Mouse (Mus musculus) forebrain, embryonic 16.5 days (tissue): ENCODE measurements around the gene Thada. TPM values are rescaled to one million over a fixed set of nuclear protein-coding genes. Genes with fewer than 3 reads are reported as not detected.
"Not testable (repeated sequence)": the region's sequence is repeated elsewhere in the genome, so short reads cannot be mapped to it uniquely, and the experiment has no call there.

Experiments used
- ATAC-seq: fragments of 200-750 bp; cut with Nextera tagmentation; 2 replicates; pipeline ENCODE4 v1.8.0; 2017; ENCODE audit warnings: mild to moderate bottlenecking, moderate library complexity
- H3K27ac ChIP-seq: fragments of 300-500 bp; sonication (generic); 2 replicates; pipeline ENCODE4 v1.5.1; 2014; ENCODE audit warnings: low read length, control low read depth
- H3K27me3 ChIP-seq: fragments of 300-500 bp; sonication (generic); replicated peaks from 2 replicates; pipeline ENCODE4 v1.6.1; 2014; ENCODE audit warnings: low read length; ENCODE audit not compliant: control insufficient read depth, insufficient read depth
- H3K36me3 ChIP-seq: fragments of 300-500 bp; sonication (generic); 2 replicates; pipeline ENCODE4 v1.6.1; 2014; ENCODE audit not compliant: control insufficient read depth, insufficient read depth
- H3K4me1 ChIP-seq: fragments of 300-500 bp; sonication (generic); replicated peaks from 2 replicates; pipeline ENCODE4 v1.6.1; 2014; ENCODE audit warnings: low read length; ENCODE audit not compliant: control insufficient read depth, insufficient read depth
- H3K4me2 ChIP-seq: fragments of 300-500 bp; sonication (generic); 2 replicates; pipeline ENCODE4 v1.6.1; 2014; ENCODE audit warnings: mild to moderate bottlenecking, low read length, control low read depth
- H3K4me3 ChIP-seq: fragments of 300-500 bp; sonication (generic); replicated peaks from 2 replicates; pipeline ENCODE4 v1.5.1; 2014; ENCODE audit warnings: mild to moderate bottlenecking, low read length, control low read depth
- H3K9ac ChIP-seq: fragments of 300-500 bp; sonication (generic); replicated peaks from 2 replicates; pipeline ENCODE4 v1.6.1; 2014; ENCODE audit warnings: low read depth, low read length, control low read depth
- H3K9me3 ChIP-seq: fragments of 300-500 bp; sonication (generic); 2 replicates; pipeline ENCODE4 v1.6.1; 2016; ENCODE audit warnings: low read length; ENCODE audit not compliant: control insufficient read depth
- WGBS: fragments of 180-500 bp; shearing (Covaris S2); extraction: QIAGEN DNeasy Blood & Tissue Kit; methylation state at CpG from one replicate; pipeline ENCODE4 v1.1.7; 2014; 5-methylcytosine and 5-hydroxymethylcytosine counted together
- polyA plus RNA-seq: library from polyadenylated mRNA; unstranded; fragments of >200 nt; fragmentation: Nextera tagmentation; extraction: Ambion mirVana; gene quantifications from 2 replicates; pipeline ENCODE4 v1.2.1, GENCODE M21; 2015

The Thada gene
- polyA plus RNA-seq, 1 experiment from 2014 or later = 6.6 TPM

- H3K4me1 ChIP-seq, H3K9ac ChIP-seq, ATAC-seq, H3K4me3 ChIP-seq, H3K36me3 ChIP-seq, H3K9me3 ChIP-seq, H3K4me2 ChIP-seq, H3K27me3 ChIP-seq, H3K27ac ChIP-seq: not testable (repeated sequence)
- 94% methylated on average over 2 of the region's 2 CpGs for WGBS
Measured at GRCm38 (mm10) chr17:84218841-84219240, 247.2 kb downstream of the Thada start.

GRCm38 (mm10) chr17:84217696-84218095 lies 248.3 kb downstream of the Thada start:
- Histone ChIP-seq H3K4me1 (peaks cover 3% of the 10 kb centered on the region; the same call in 1 of the 2 replicates), H3K9ac (no peak overlapping the region), H3K27ac (no peak overlapping the region), H3K9me3 (no peaks in the 10 kb centered on the region), H3K4me2 (no peak overlapping the region), H3K36me3 (no peaks in the 10 kb centered on the region), H3K4me3 (no peak overlapping the region), H3K27me3 (no peaks in the 10 kb centered on the region)
- WGBS = 84% methylated on average over 3 of the region's 3 CpGs
- no peak for ATAC-seq

GRCm38 (mm10) chr17:84215264-84215960 lies 250.6 kb downstream of the Thada start:
- 75% methylated on average over 6 of the region's 6 CpGs for WGBS
- Histone ChIP-seq H3K4me2 (no peak overlapping the region), H3K4me3 (no peak overlapping the region), H3K27me3 (no peaks in the 10 kb centered on the region), H3K9ac (no peak overlapping the region), H3K36me3 (no peaks in the 10 kb centered on the region), H3K27ac (no peak overlapping the region), H3K4me1 (peaks cover 3% of the 10 kb centered on the region; the same call in 1 of the 2 replicates), H3K9me3 (no peaks in the 10 kb centered on the region)
- ATAC-seq = no peak

- 84% methylated on average over 3 of the region's 3 CpGs for WGBS
- no peak for ATAC-seq
Measured at GRCm38 (mm10) chr17:84213464-84213863, 252.5 kb downstream of the Thada start.

GRCm38 (mm10) chr17:84207611-84208010 lies 258.4 kb downstream of the Thada start:
- WGBS = 95% methylated on average over 3 of the region's 3 CpGs
- H3K27me3 ChIP-seq = no peaks in the 10 kb centered on the region

More at GRCm38 (mm10) chr17:84213464-84213863, 252.5 kb downstream of the Thada start:
- H3K9ac ChIP-seq = no peak overlapping the region
- H3K4me3 ChIP-seq = no peak overlapping the region
- H3K9me3 ChIP-seq = no peaks in the 10 kb centered on the region
- H3K36me3 ChIP-seq = no peaks in the 10 kb centered on the region
- no peaks in the 10 kb centered on the region for H3K27me3 ChIP-seq
- H3K4me2 ChIP-seq = no peak overlapping the region
- H3K4me1 ChIP-seq = peaks cover 3% of the 10 kb centered on the region; the same call in 1 of the 2 replicates
- H3K27ac ChIP-seq = no peak overlapping the region

GRCm38 (mm10) chr17:84206239-84206638 lies 259.8 kb downstream of the Thada start:
- H3K27ac ChIP-seq = no peak overlapping the region
- H3K4me2 ChIP-seq = no peak overlapping the region
- no peak for ATAC-seq
- H3K9ac ChIP-seq = no peak overlapping the region
- H3K9me3 ChIP-seq = no peaks in the 10 kb centered on the region
- no peaks in the 10 kb centered on the region for H3K36me3 ChIP-seq
- H3K4me1 ChIP-seq = 0 out of 2 replicates have a peak, but pooled peaks cover 3% of the 10 kb centered on the region
- 85% methylated on average over 3 of the region's 3 CpGs for WGBS
- H3K27me3 ChIP-seq = no peaks in the 10 kb centered on the region
- no peak overlapping the region for H3K4me3 ChIP-seq

More at GRCm38 (mm10) chr17:84207611-84208010, 258.4 kb downstream of the Thada start:
- Histone ChIP-seq H3K9me3 (no peaks in the 10 kb centered on the region), H3K4me1 (0 out of 2 replicates have a peak, but pooled peaks cover 3% of the 10 kb centered on the region), H3K4me3 (no peak overlapping the region), H3K27ac (no peak overlapping the region), H3K4me2 (no peak overlapping the region), H3K36me3 (no peaks in the 10 kb centered on the region), H3K9ac (no peak overlapping the region)
- no peak for ATAC-seq

- Histone ChIP-seq H3K4me2 (no peak overlapping the region), H3K4me1 (0 out of 2 replicates have a peak, but pooled peaks cover 3% of the 10 kb centered on the region), H3K27me3 (no peaks in the 10 kb centered on the region), H3K9me3 (no peaks in the 10 kb centered on the region), H3K4me3 (no peak overlapping the region), H3K9ac (no peak overlapping the region), H3K36me3 (no peaks in the 10 kb centered on the region; the same call in 1 of the 2 replicates), H3K27ac (no peak overlapping the region)
- 86% methylated on average over 5 of the region's 5 CpGs for WGBS
- no peak for ATAC-seq
Measured at GRCm38 (mm10) chr17:84204962-84205361, 261.0 kb downstream of the Thada start.

GRCm38 (mm10) chr17:84203340-84203739 lies 262.7 kb downstream of the Thada start:
- ATAC-seq = no peak
- no peaks in the 10 kb centered on the region; the same call in 1 of the 2 replicates for H3K36me3 ChIP-seq
- H3K9me3 ChIP-seq = no peaks in the 10 kb centered on the region
- no peak overlapping the region for H3K4me2 ChIP-seq
- no peak overlapping the region for H3K27ac ChIP-seq
- no peaks in the 10 kb centered on the region for H3K27me3 ChIP-seq
- H3K4me1 ChIP-seq = 0 out of 2 replicates have a peak, but pooled peaks cover 3% of the 10 kb centered on the region
- no peak overlapping the region for H3K4me3 ChIP-seq
- H3K9ac ChIP-seq = no peak overlapping the region
- WGBS = 54% methylated on average over 7 of the region's 7 CpGs

GRCm38 (mm10) chr17:84201183-84201582 lies 264.8 kb downstream of the Thada start:
- Histone ChIP-seq H3K4me3 (no peak overlapping the region), H3K27ac (no peak overlapping the region), H3K9me3 (no peaks in the 10 kb centered on the region), H3K4me1 (0 out of 2 replicates have a peak, but pooled peaks cover 2% of the 10 kb centered on the region), H3K36me3 (no peaks in the 10 kb centered on the region; the same call in 1 of the 2 replicates), H3K4me2 (no peak overlapping the region), H3K27me3 (no peaks in the 10 kb centered on the region), H3K9ac (no peak overlapping the region)
- ATAC-seq = no peak
- 95% methylated on average over 5 of the region's 5 CpGs for WGBS
